Mouse (Mus musculus): ENCODE measurements around the gene Rapgef5. TPM values are rescaled to one million over a fixed set of nuclear protein-coding genes. Genes with fewer than 3 reads are reported as not detected.
A peak's percentile ranks its signal among the peaks of the same experiment; 100 is the strongest.

Rapgef5 gene
- polyA plus RNA-seq, 1 experiment: 0.04 TPM

- no peaks in the 10 kb centered on the region for H3K79me2 ChIP-seq (ENCODE audit: control insufficient read depth, insufficient read depth)
These were observed 247.0 kb downstream of the Rapgef5 start for GRCm38 (mm10) chr12:117763247-117763646.

GRCm38 (mm10) chr12:117764839-117765238, 248.6 kb downstream of the Rapgef5 start:
- TF ChIP-seq CTCF (IDR thresholded peaks at IDR 0.05; ENCODE audit: control insufficient read depth, insufficient read depth, insufficient read length): peak; percentile 52
- TF ChIP-seq MYOG (IDR thresholded peaks at IDR 0.05; ENCODE audit: control insufficient read depth, extremely low read depth, insufficient read length): no peak
- TF ChIP-seq MAX (IDR thresholded peaks at IDR 0.05): no peak
- no peak for TF ChIP-seq USF1 (IDR thresholded peaks at IDR 0.05; ENCODE audit: low read depth)
- TF ChIP-seq CEBPB (IDR thresholded peaks at IDR 0.05; ENCODE audit: low read depth): no peak
- no peak for TF ChIP-seq FOSL1 (IDR thresholded peaks at IDR 0.05; ENCODE audit: insufficient read depth, low read length, poor library complexity, severe bottlenecking)
- Histone ChIP-seq H3K79me3 (ENCODE audit: low read depth) (no peaks in the 10 kb centered on the region), H3K4me3 (ENCODE audit: insufficient read depth, poor library complexity, severe bottlenecking) (no peak overlapping the region), H3K36me3 (ENCODE audit: control insufficient read depth, insufficient read depth) (no peaks in the 10 kb centered on the region), H3ac (ENCODE audit: control insufficient read depth, insufficient read length, low read depth) (no peak overlapping the region), H3K27me3 (ENCODE audit: control insufficient read depth, insufficient read depth, insufficient read length) (peaks cover 4% of the 10 kb centered on the region), H3K79me2 (ENCODE audit: control insufficient read depth, insufficient read depth) (no peaks in the 10 kb centered on the region)

More at GRCm38 (mm10) chr12:117763247-117763646, 247.0 kb downstream of the Rapgef5 start:
- Histone ChIP-seq H3K27me3 (ENCODE audit: control insufficient read depth, insufficient read depth, insufficient read length) (peaks cover 5% of the 10 kb centered on the region), H3K36me3 (ENCODE audit: control insufficient read depth, insufficient read depth) (no peaks in the 10 kb centered on the region), H3K79me3 (ENCODE audit: low read depth) (no peaks in the 10 kb centered on the region), H3K4me3 (ENCODE audit: insufficient read depth, poor library complexity, severe bottlenecking) (no peak overlapping the region), H3ac (ENCODE audit: control insufficient read depth, insufficient read length, low read depth) (no peak overlapping the region)
- TF ChIP-seq MYOD1 (IDR thresholded peaks at IDR 0.05; ENCODE audit: control insufficient read depth, insufficient read length, low read depth) (no peak), USF1 (IDR thresholded peaks at IDR 0.05; ENCODE audit: low read depth) (no peak), CTCF (IDR thresholded peaks at IDR 0.05; ENCODE audit: control insufficient read depth, insufficient read depth, insufficient read length) (no peak), MYOG (IDR thresholded peaks at IDR 0.05; ENCODE audit: control insufficient read depth, extremely low read depth, insufficient read length) (no peak), FOSL1 (IDR thresholded peaks at IDR 0.05; ENCODE audit: insufficient read depth, low read length, poor library complexity, severe bottlenecking) (no peak), CEBPB (IDR thresholded peaks at IDR 0.05; ENCODE audit: low read depth) (no peak), MAX (IDR thresholded peaks at IDR 0.05) (no peak)

GRCm38 (mm10) chr12:117769113-117769512, 252.8 kb downstream of the Rapgef5 start:
- H3K79me2 ChIP-seq (ENCODE audit: control insufficient read depth, insufficient read depth): no peaks in the 10 kb centered on the region
- H3ac ChIP-seq (ENCODE audit: control insufficient read depth, insufficient read length, low read depth): no peak overlapping the region
- peaks cover 9% of the 10 kb centered on the region for H3K27me3 ChIP-seq (ENCODE audit: control insufficient read depth, insufficient read depth, insufficient read length)
- no peaks in the 10 kb centered on the region for H3K36me3 ChIP-seq (ENCODE audit: control insufficient read depth, insufficient read depth)
- no peak for TF ChIP-seq USF1 (IDR thresholded peaks at IDR 0.05; ENCODE audit: low read depth)
- no peak for TF ChIP-seq MYOD1 (IDR thresholded peaks at IDR 0.05; ENCODE audit: control insufficient read depth, insufficient read length, low read depth)
- peak; percentile 64 for TF ChIP-seq CTCF (IDR thresholded peaks at IDR 0.05; ENCODE audit: control insufficient read depth, insufficient read depth, insufficient read length)
- no peak for TF ChIP-seq CEBPB (IDR thresholded peaks at IDR 0.05; ENCODE audit: low read depth)
- no peak overlapping the region for H3K4me3 ChIP-seq (ENCODE audit: insufficient read depth, poor library complexity, severe bottlenecking)
- no peaks in the 10 kb centered on the region for H3K79me3 ChIP-seq (ENCODE audit: low read depth)

GRCm38 (mm10) chr12:117770211-117770610, 253.9 kb downstream of the Rapgef5 start:
- TF ChIP-seq CTCF (IDR thresholded peaks at IDR 0.05; ENCODE audit: control insufficient read depth, insufficient read depth, insufficient read length) (no peak), MYOG (IDR thresholded peaks at IDR 0.05; ENCODE audit: control insufficient read depth, extremely low read depth, insufficient read length) (no peak)
- peaks cover 9% of the 10 kb centered on the region for H3K27me3 ChIP-seq (ENCODE audit: control insufficient read depth, insufficient read depth, insufficient read length)
- H3K4me3 ChIP-seq (ENCODE audit: insufficient read depth, poor library complexity, severe bottlenecking): no peak overlapping the region
- H3K79me2 ChIP-seq (ENCODE audit: control insufficient read depth, insufficient read depth): no peaks in the 10 kb centered on the region
- H3K79me3 ChIP-seq (ENCODE audit: low read depth): no peaks in the 10 kb centered on the region
- H3K36me3 ChIP-seq (ENCODE audit: control insufficient read depth, insufficient read depth): no peaks in the 10 kb centered on the region
- H3ac ChIP-seq (ENCODE audit: control insufficient read depth, insufficient read length, low read depth): no peak overlapping the region

GRCm38 (mm10) chr12:117771156-117771555, 254.9 kb downstream of the Rapgef5 start:
- no peaks in the 10 kb centered on the region for H3K36me3 ChIP-seq (ENCODE audit: control insufficient read depth, insufficient read depth)
- TF ChIP-seq CEBPB (IDR thresholded peaks at IDR 0.05; ENCODE audit: low read depth) (no peak), FOSL1 (IDR thresholded peaks at IDR 0.05; ENCODE audit: insufficient read depth, low read length, poor library complexity, severe bottlenecking) (no peak), USF1 (IDR thresholded peaks at IDR 0.05; ENCODE audit: low read depth) (no peak), MAX (IDR thresholded peaks at IDR 0.05) (no peak), MYOG (IDR thresholded peaks at IDR 0.05; ENCODE audit: control insufficient read depth, extremely low read depth, insufficient read length) (no peak)
- H3K79me3 ChIP-seq (ENCODE audit: low read depth): no peaks in the 10 kb centered on the region

GRCm38 (mm10) chr12:117772638-117773037, 256.4 kb downstream of the Rapgef5 start:
- Histone ChIP-seq H3K36me3 (ENCODE audit: control insufficient read depth, insufficient read depth) (no peaks in the 10 kb centered on the region), H3K79me3 (ENCODE audit: low read depth) (no peaks in the 10 kb centered on the region), H3K79me2 (ENCODE audit: control insufficient read depth, insufficient read depth) (no peaks in the 10 kb centered on the region), H3K27me3 (ENCODE audit: control insufficient read depth, insufficient read depth, insufficient read length) (peaks cover 9% of the 10 kb centered on the region), H3ac (ENCODE audit: control insufficient read depth, insufficient read length, low read depth) (no peak overlapping the region), H3K4me3 (ENCODE audit: insufficient read depth, poor library complexity, severe bottlenecking) (no peak overlapping the region)
- no peak for TF ChIP-seq CEBPB (IDR thresholded peaks at IDR 0.05; ENCODE audit: low read depth)
- no peak for TF ChIP-seq FOSL1 (IDR thresholded peaks at IDR 0.05; ENCODE audit: insufficient read depth, low read length, poor library complexity, severe bottlenecking)
- no peak for TF ChIP-seq MYOG (IDR thresholded peaks at IDR 0.05; ENCODE audit: control insufficient read depth, extremely low read depth, insufficient read length)
- TF ChIP-seq USF1 (IDR thresholded peaks at IDR 0.05; ENCODE audit: low read depth): no peak
- TF ChIP-seq CTCF (IDR thresholded peaks at IDR 0.05; ENCODE audit: control insufficient read depth, insufficient read depth, insufficient read length): no peak
- no peak for TF ChIP-seq MAX (IDR thresholded peaks at IDR 0.05)
- no peak for TF ChIP-seq MYOD1 (IDR thresholded peaks at IDR 0.05; ENCODE audit: control insufficient read depth, insufficient read length, low read depth)

More at GRCm38 (mm10) chr12:117771156-117771555, 254.9 kb downstream of the Rapgef5 start:
- H3K79me2 ChIP-seq (ENCODE audit: control insufficient read depth, insufficient read depth): no peaks in the 10 kb centered on the region
- H3K27me3 ChIP-seq (ENCODE audit: control insufficient read depth, insufficient read depth, insufficient read length): peaks cover 9% of the 10 kb centered on the region
- H3K4me3 ChIP-seq (ENCODE audit: insufficient read depth, poor library complexity, severe bottlenecking): no peak overlapping the region
- H3ac ChIP-seq (ENCODE audit: control insufficient read depth, insufficient read length, low read depth): no peak overlapping the region
